Mouse (Mus musculus) MEL (cell line): ENCODE results near the gene Dop1b. TPM values are rescaled to one million over a fixed set of nuclear protein-coding genes. Genes with fewer than 3 reads are reported as not detected.

Experiments used
- DNase-seq: peaks from one replicate; pipeline ENCODE4 v3.0.0; 2011; ENCODE audit warnings: low read depth, low spot score
- H3K27ac ChIP-seq: 2 replicates; pipeline ENCODE4 v1.5.1; 2012; ENCODE audit warnings: low read depth, mild to moderate bottlenecking, control low read depth, low read length, moderate library complexity; ENCODE audit not compliant: control insufficient read depth
- H3K27me3 ChIP-seq, 2 experiments: fragments of 150-350 bp in 1 of 2; sonication (generic) in 1 of 2; 2 replicates each; pipeline ENCODE4 v1.6.1; 2012; ENCODE audit warnings: low read length in 2 of 2, mild to moderate bottlenecking in 2 of 2, improper control_type of control experiment in 1 of 2, moderate library complexity in 1 of 2; ENCODE audit not compliant: insufficient read depth in 2 of 2, control insufficient read depth in 1 of 2
- H3K36me3 ChIP-seq, 2 experiments: 2 replicates each; pipeline ENCODE4 v1.6.1; 2012 to 2014; ENCODE audit warnings: low read length in 2 of 2, improper control_type of control experiment in 1 of 2, inconsistent platforms in 1 of 2, mild to moderate bottlenecking in 1 of 2; ENCODE audit not compliant: insufficient read depth in 2 of 2, control insufficient read depth in 1 of 2
- H3K4me1 ChIP-seq, 2 experiments: fragments of 150-350 bp in 1 of 2; sonication (generic) in 1 of 2; 2 replicates each; pipeline ENCODE4 v1.6.1; 2012; ENCODE audit warnings: low read length in 2 of 2, improper control_type of control experiment in 1 of 2, mild to moderate bottlenecking in 1 of 2; ENCODE audit not compliant: insufficient read depth in 2 of 2, control insufficient read depth in 1 of 2
- H3K4me3 ChIP-seq, 2 experiments: fragments of 150-350 bp in 1 of 2; sonication (generic) in 1 of 2; 2 replicates each; pipeline ENCODE4 v1.5.1; 2012; ENCODE audit warnings: low read depth in 2 of 2, low read length in 2 of 2, mild to moderate bottlenecking in 2 of 2, moderate library complexity in 2 of 2, control low read depth in 1 of 2, improper control_type of control experiment in 1 of 2; ENCODE audit not compliant: control insufficient read depth in 1 of 2, insufficient read depth in 1 of 2
- H3K79me2 ChIP-seq: 2 replicates; pipeline ENCODE4 v1.6.1; 2012; ENCODE audit warnings: mild to moderate bottlenecking, low read length, moderate library complexity; ENCODE audit not compliant: control insufficient read depth, poor library complexity, insufficient read depth
- H3K9ac ChIP-seq: 2 replicates; pipeline ENCODE4 v1.6.1; 2012; ENCODE audit warnings: low read depth, mild to moderate bottlenecking, control low read depth, low read length, moderate library complexity; ENCODE audit not compliant: control insufficient read depth, poor library complexity, severe bottlenecking
- H3K9me3 ChIP-seq: fragments of 150-350 bp; sonication (generic); replicated peaks from 2 replicates; pipeline ENCODE4 v1.6.1; 2012; ENCODE audit warnings: mild to moderate bottlenecking, low read length, improper control_type of control experiment, moderate library complexity; ENCODE audit not compliant: insufficient read depth
- CHD1 ChIP-seq: IDR thresholded peaks from 2 replicates; pipeline ENCODE4 v1.6.1; 2012; ENCODE audit warnings: low read depth, mild to moderate bottlenecking, inconsistent platforms, low read length, improper control_type of control experiment
- CTCF ChIP-seq, 3 experiments: IDR thresholded peaks in 2 of 3; conservative IDR thresholded peaks in 1 of 3; 2 replicates each; pipeline ENCODE4 v1.5.1; 2011 to 2012; ENCODE audit warnings: low read length in 3 of 3, low read depth in 2 of 3, mild to moderate bottlenecking in 2 of 3, improper control_type of control experiment in 1 of 3, inconsistent platforms in 1 of 3, mixed read lengths in 1 of 3, moderate library complexity in 1 of 3; ENCODE audit not compliant: control insufficient read depth in 1 of 3, insufficient read depth in 1 of 3, poor library complexity in 1 of 3, severe bottlenecking in 1 of 3
- ETS1 ChIP-seq: IDR thresholded peaks from 2 replicates; pipeline ENCODE4 v1.6.1; 2012; ENCODE audit warnings: low read depth, mild to moderate bottlenecking, inconsistent platforms, low read length, improper control_type of control experiment, moderate library complexity
- GATA1 ChIP-seq: IDR thresholded peaks from 2 replicates; pipeline ENCODE4 v1.6.1; 2011; ENCODE audit warnings: low read depth, low read length, improper control_type of control experiment
- HCFC1 ChIP-seq: IDR thresholded peaks from 2 replicates; pipeline ENCODE4 v1.6.1; 2012; ENCODE audit warnings: low read depth, mild to moderate bottlenecking, inconsistent platforms, low read length, improper control_type of control experiment, moderate library complexity
- JUND ChIP-seq: IDR thresholded peaks from 2 replicates; pipeline ENCODE4 v1.6.1; 2011; ENCODE audit warnings: low read depth, mild to moderate bottlenecking, improper control_type of control experiment, low read length
- MAFK ChIP-seq: IDR thresholded peaks from 2 replicates; pipeline ENCODE4 v1.6.1; 2011; ENCODE audit warnings: low read depth, mild to moderate bottlenecking, low read length, improper control_type of control experiment, borderline replicate concordance
- MAX ChIP-seq: IDR thresholded peaks from 2 replicates; pipeline ENCODE4 v1.6.1; 2011; ENCODE audit warnings: low read length, improper control_type of control experiment
- MAZ ChIP-seq: IDR thresholded peaks from 2 replicates; pipeline ENCODE4 v1.6.1; 2012; ENCODE audit warnings: low read depth, mild to moderate bottlenecking, inconsistent platforms, low read length, improper control_type of control experiment
- MEF2A ChIP-seq: IDR thresholded peaks from 2 replicates; pipeline ENCODE4 v1.6.1; 2014; ENCODE audit warnings: low read depth, mild to moderate bottlenecking, inconsistent platforms, low read length, improper control_type of control experiment; ENCODE audit not compliant: poor library complexity, insufficient replicate concordance, severe bottlenecking; ENCODE audit errors: extremely low read depth
- MXI1 ChIP-seq: IDR thresholded peaks from 2 replicates; pipeline ENCODE4 v1.6.1; 2011; ENCODE audit warnings: mild to moderate bottlenecking, low read depth, low read length, improper control_type of control experiment
- NELFE ChIP-seq: IDR thresholded peaks from 2 replicates; pipeline ENCODE4 v1.6.1; 2011; ENCODE audit warnings: low read depth, low read length, improper control_type of control experiment
- NRF1 ChIP-seq: IDR thresholded peaks from 2 replicates; pipeline ENCODE4 v1.6.1; 2014; ENCODE audit warnings: low read depth, mild to moderate bottlenecking, inconsistent platforms, low read length, improper control_type of control experiment, moderate library complexity; ENCODE audit not compliant: poor library complexity, insufficient read depth, severe bottlenecking
- RCOR1 ChIP-seq: IDR thresholded peaks from 2 replicates; pipeline ENCODE4 v1.6.1; 2012; ENCODE audit warnings: low read depth, mild to moderate bottlenecking, inconsistent platforms, low read length, improper control_type of control experiment
- SIN3A ChIP-seq: IDR thresholded peaks from 2 replicates; pipeline ENCODE4 v1.6.1; 2012; ENCODE audit warnings: low read length, improper control_type of control experiment, inconsistent platforms
- TBP ChIP-seq: IDR thresholded peaks from 2 replicates; pipeline ENCODE4 v1.8.0; 2011; ENCODE audit warnings: low read depth, low read length, improper control_type of control experiment
- UBTF ChIP-seq: IDR thresholded peaks from 2 replicates; pipeline ENCODE4 v1.6.1; 2012; ENCODE audit warnings: low read depth, mild to moderate bottlenecking, inconsistent platforms, low read length, improper control_type of control experiment, moderate library complexity, borderline replicate concordance; ENCODE audit not compliant: insufficient read depth
- USF1 ChIP-seq: IDR thresholded peaks from 2 replicates; pipeline ENCODE4 v1.6.1; 2014; ENCODE audit warnings: low read depth, mild to moderate bottlenecking, inconsistent platforms, low read length, improper control_type of control experiment, moderate library complexity
- USF2 ChIP-seq, 2 experiments: IDR thresholded peaks; 2 replicates each; pipeline ENCODE4 v1.6.1; 2011 to 2012; ENCODE audit warnings: improper control_type of control experiment in 2 of 2, low read length in 2 of 2, borderline replicate concordance in 1 of 2, inconsistent platforms in 1 of 2, low read depth in 1 of 2, mild to moderate bottlenecking in 1 of 2; ENCODE audit not compliant: insufficient read depth in 1 of 2
- ZC3H11A ChIP-seq: IDR thresholded peaks from 2 replicates; pipeline ENCODE4 v1.6.1; 2012; ENCODE audit warnings: low read depth, mild to moderate bottlenecking, inconsistent platforms, low read length, improper control_type of control experiment
- ZKSCAN1 ChIP-seq: IDR thresholded peaks from 2 replicates; pipeline ENCODE4 v1.6.1; 2012; ENCODE audit warnings: low read depth, mild to moderate bottlenecking, inconsistent platforms, low read length, improper control_type of control experiment, moderate library complexity
- ZMIZ1 ChIP-seq: IDR thresholded peaks from 2 replicates; pipeline ENCODE4 v1.6.1; 2012; ENCODE audit warnings: low read depth, mild to moderate bottlenecking, inconsistent platforms, low read length, improper control_type of control experiment, moderate library complexity
- ZNF384 ChIP-seq: IDR thresholded peaks from 2 replicates; pipeline ENCODE4 v1.6.1; 2012; ENCODE audit warnings: low read depth, mild to moderate bottlenecking, inconsistent platforms, low read length, improper control_type of control experiment
- polyA plus RNA-seq, 2 experiments: library from polyadenylated mRNA; stranded (reverse) in 1 of 2; unstranded in 1 of 2; fragments of >175 nt in 1 of 2; fragments of >200 nt in 1 of 2; gene quantifications; 2 replicates each; pipeline versions ENCODE4 v1.2.1 to v1.2.4; 2012; ENCODE audit warnings: low replicate concordance in 2 of 2, low read depth in 1 of 2; ENCODE audit not compliant: insufficient read length in 2 of 2, insufficient read depth in 1 of 2, missing spikeins in 1 of 2
- total RNA-seq: library from RNA; depleted of rRNA; stranded (reverse); fragments of 300-350 nt; gene quantifications from 2 replicates; pipeline ENCODE4 v1.2.3, GENCODE M21; 2012

Gene Dop1b
- total and polyA plus RNA-seq, 3 experiments: 5.8 to 11.3 TPM; not detected in 1

GRCm38 (mm10) chr16:93682689-93683507, 28.8 kb upstream of the Dop1b start, which contains the start of gene Cbr3:
Gene Cbr3, plus strand, starts transcription at chr16:93683215.
- H3K4me1 ChIP-seq: no peaks in the 10 kb centered on the region
- no peak within 1 kb of the TSS for H3K9ac ChIP-seq

GRCm38 (mm10) chr16:93683508-93684236, 28.0 kb upstream of the Dop1b start:
- Histone ChIP-seq H3K9ac (no peak overlapping the region), H3K27me3 (peaks cover 0 to 2% of the 10 kb centered on the region in 2 experiments; a peak in 1 of 4 replicates), H3K4me3 (no peak overlapping the region), H3K79me2 (no peaks in the 10 kb centered on the region), H3K36me3 (no peaks in the 10 kb centered on the region), H3K4me1 (no peaks in the 10 kb centered on the region), H3K9me3 (no peaks in the 10 kb centered on the region), H3K27ac (no peak overlapping the region)
- TF ChIP-seq MAZ (no peak), ZKSCAN1 (no peak), ETS1 (no peak), UBTF (no peak), MAFK (no peak), RCOR1 (no peak), NRF1 (no peak), JUND (no peak), GATA1 (no peak)
- no peak for DNase-seq

More at GRCm38 (mm10) chr16:93682689-93683507, 28.8 kb upstream of the Dop1b start, which contains the start of gene Cbr3:
- DNase-seq: no peak
- H3K9me3 ChIP-seq: no peaks in the 10 kb centered on the region
- H3K4me3 ChIP-seq: no peak within 1 kb of the TSS
- TF ChIP-seq CHD1: no peak
- no peak for TF ChIP-seq MAFK
- TF ChIP-seq HCFC1: no peak
- no peak for TF ChIP-seq NELFE
- TF ChIP-seq ZMIZ1: no peak
- no peak for TF ChIP-seq CTCF (IDR thresholded peaks at IDR 0.05 in 2 of 3, conservative IDR thresholded peaks at IDR 0.05 in 1 of 3; ENCODE audit: control insufficient read depth in 1 of 3, insufficient read depth in 1 of 3, low read depth in 2 of 3, low read length in 3 of 3, poor library complexity in 1 of 3, severe bottlenecking in 1 of 3)
- no peak for TF ChIP-seq JUND
- no peak for TF ChIP-seq SIN3A
- TF ChIP-seq ZC3H11A: no peak
- no peak for TF ChIP-seq MXI1
- TF ChIP-seq USF1: no peak
- no peak for TF ChIP-seq GATA1
- TF ChIP-seq MAX: no peak
- TF ChIP-seq MEF2A: no peak
- no peak for TF ChIP-seq USF2 (IDR thresholded peaks at IDR 0.05; ENCODE audit: borderline replicate concordance in 1 of 2, insufficient read depth in 1 of 2, low read depth in 1 of 2, low read length in 2 of 2)
- no peak for TF ChIP-seq ZNF384
- TF ChIP-seq TBP: no peak
- no peaks in the 10 kb centered on the region for H3K79me2 ChIP-seq
- H3K27me3 ChIP-seq: peaks cover 0 to 2% of the 10 kb centered on the region in 2 experiments; a peak in 1 of 4 replicates
- H3K36me3 ChIP-seq: no peaks in the 10 kb centered on the region
- H3K27ac ChIP-seq: no peak within 1 kb of the TSS
